Mouse (Mus musculus): ENCODE measurements at regions not wholly inside any gene's neighbourhood (a gene's known extent, or its start where the extent isn't known, plus 50 kb on each side); places are given as distances from the start of the nearest gene placed in this dataset.

GRCm38 (mm10) chr2:115309856-115310631 lies 271.5 kb upstream of the BC052040 start:
- 10% methylated on average over 4 of the region's 4 CpGs for WGBS
- Histone ChIP-seq H3K9ac (no peak overlapping the region), H3K4me3 (no peak overlapping the region), H3K27me3 (replicated peaks) (no peaks in the 10 kb centered on the region), H3K4me1 (no peaks in the 10 kb centered on the region), H3K36me3 (no peaks in the 10 kb centered on the region), H3K4me2 (replicated peaks) (no peak overlapping the region), H3K9me3 (no peaks in the 10 kb centered on the region), H3K27ac (no peak overlapping the region)
- ATAC-seq (ENCODE audit: low FRiP score, low read depth): no peak

- Histone ChIP-seq H3K4me3 (no peak overlapping the region), H3K9ac (no peak overlapping the region), H3K4me1 (0 out of 2 replicates have a peak, but pooled peaks cover 3% of the 10 kb centered on the region), H3K27me3 (replicated peaks) (no peaks in the 10 kb centered on the region), H3K36me3 (no peaks in the 10 kb centered on the region), H3K9me3 (no peaks in the 10 kb centered on the region), H3K27ac (no peak overlapping the region), H3K4me2 (replicated peaks) (no peak overlapping the region)
- ATAC-seq (ENCODE audit: low FRiP score, low read depth): no peak
- 89% methylated on average over 3 of the region's 3 CpGs for WGBS
Measured at GRCm38 (mm10) chr2:115318551-115318950, 263.0 kb upstream of the BC052040 start.

- Histone ChIP-seq H3K27ac (no peak overlapping the region), H3K9me3 (no peaks in the 10 kb centered on the region), H3K27me3 (replicated peaks) (no peaks in the 10 kb centered on the region), H3K4me2 (replicated peaks) (no peak overlapping the region), H3K4me3 (no peak overlapping the region), H3K4me1 (0 out of 2 replicates have a peak, but pooled peaks cover 3% of the 10 kb centered on the region), H3K36me3 (no peaks in the 10 kb centered on the region), H3K9ac (no peak overlapping the region)
- no peak for ATAC-seq (ENCODE audit: low FRiP score, low read depth)
- WGBS: 39% methylated on average over 5 of the region's 5 CpGs
Measured at GRCm38 (mm10) chr2:115322582-115322981, 258.9 kb upstream of the BC052040 start.

- Histone ChIP-seq H3K9me3 (no peaks in the 10 kb centered on the region), H3K4me1 (0 out of 2 replicates have a peak, but pooled peaks cover 3% of the 10 kb centered on the region), H3K27ac (no peak overlapping the region), H3K27me3 (replicated peaks) (no peaks in the 10 kb centered on the region), H3K36me3 (no peaks in the 10 kb centered on the region), H3K9ac (no peak overlapping the region), H3K4me3 (no peak overlapping the region), H3K4me2 (replicated peaks) (no peak overlapping the region)
- WGBS: 78% methylated on average over 2 of the region's 2 CpGs
- no peak for ATAC-seq (ENCODE audit: low FRiP score, low read depth)
Measured at GRCm38 (mm10) chr2:115326526-115326925, 255.0 kb upstream of the BC052040 start.

- H3K9me3 ChIP-seq: no peaks in the 10 kb centered on the region
- H3K36me3 ChIP-seq: no peaks in the 10 kb centered on the region
- H3K4me2 ChIP-seq (replicated peaks): no peak overlapping the region
- H3K27me3 ChIP-seq (replicated peaks): no peaks in the 10 kb centered on the region
- WGBS: 34% methylated on average over 7 of the region's 7 CpGs
- H3K4me1 ChIP-seq: no peaks in the 10 kb centered on the region
- no peak overlapping the region for H3K9ac ChIP-seq
- no peak overlapping the region for H3K4me3 ChIP-seq
- no peak overlapping the region for H3K27ac ChIP-seq
- ATAC-seq (ENCODE audit: low FRiP score, low read depth): no peak
Measured at GRCm38 (mm10) chr2:115338178-115338577, 243.3 kb upstream of the BC052040 start.

GRCm38 (mm10) chr2:115339034-115339433 lies 242.5 kb upstream of the BC052040 start:
- Histone ChIP-seq H3K27ac (no peak overlapping the region), H3K4me1 (no peaks in the 10 kb centered on the region), H3K36me3 (no peaks in the 10 kb centered on the region), H3K4me3 (no peak overlapping the region), H3K27me3 (replicated peaks) (no peaks in the 10 kb centered on the region), H3K4me2 (replicated peaks) (no peak overlapping the region), H3K9ac (no peak overlapping the region), H3K9me3 (no peaks in the 10 kb centered on the region)
- WGBS: 75% methylated on average over 4 of the region's 4 CpGs
- no peak for ATAC-seq (ENCODE audit: low FRiP score, low read depth)

- H3K9ac ChIP-seq: no peak overlapping the region
- no peak overlapping the region for H3K27ac ChIP-seq
- no peaks in the 10 kb centered on the region for H3K9me3 ChIP-seq
- H3K4me3 ChIP-seq: no peak overlapping the region
- no peak overlapping the region for H3K4me2 ChIP-seq (replicated peaks)
- no peak for ATAC-seq (ENCODE audit: low FRiP score, low read depth)
- no peaks in the 10 kb centered on the region for H3K27me3 ChIP-seq (replicated peaks)
- WGBS: 86% methylated on average over 14 of the region's 14 CpGs
- H3K4me1 ChIP-seq: no peaks in the 10 kb centered on the region
- no peaks in the 10 kb centered on the region for H3K36me3 ChIP-seq
Measured at GRCm38 (mm10) chr2:115342360-115342759, 239.2 kb upstream of the BC052040 start.

- WGBS: 74% methylated on average over 6 of the region's 6 CpGs
- ATAC-seq (ENCODE audit: low FRiP score, low read depth): no peak
- H3K4me1 ChIP-seq: no peaks in the 10 kb centered on the region
- H3K4me2 ChIP-seq (replicated peaks): no peak overlapping the region
- no peaks in the 10 kb centered on the region for H3K27me3 ChIP-seq (replicated peaks)
- no peak overlapping the region for H3K27ac ChIP-seq
- H3K4me3 ChIP-seq: no peak overlapping the region
- H3K9ac ChIP-seq: no peak overlapping the region
- H3K36me3 ChIP-seq: no peaks in the 10 kb centered on the region
- H3K9me3 ChIP-seq: no peaks in the 10 kb centered on the region
Measured at GRCm38 (mm10) chr2:115346551-115346950, 235.0 kb upstream of the BC052040 start.

- WGBS: 18% methylated on average over 2 of the region's 2 CpGs
- H3K4me2 ChIP-seq (replicated peaks): no peak overlapping the region
- H3K27ac ChIP-seq: no peak overlapping the region
- H3K4me1 ChIP-seq: no peaks in the 10 kb centered on the region
- no peaks in the 10 kb centered on the region for H3K36me3 ChIP-seq
- H3K4me3 ChIP-seq: no peak overlapping the region
- H3K9me3 ChIP-seq: no peaks in the 10 kb centered on the region
- H3K9ac ChIP-seq: no peak overlapping the region
- no peaks in the 10 kb centered on the region; the same call in 1 of the 2 replicates for H3K27me3 ChIP-seq (replicated peaks)
- ATAC-seq (ENCODE audit: low FRiP score, low read depth): no peak
Measured at GRCm38 (mm10) chr2:115348263-115348662, 233.3 kb upstream of the BC052040 start.

GRCm38 (mm10) chr2:115371072-115371471 lies 210.4 kb upstream of the BC052040 start:
- H3K9me3 ChIP-seq: no peaks in the 10 kb centered on the region
- no peak for ATAC-seq (ENCODE audit: low FRiP score, low read depth)
- H3K4me3 ChIP-seq: no peak overlapping the region
- WGBS: 82% methylated on average over 6 of the region's 6 CpGs
- no peak overlapping the region for H3K27ac ChIP-seq
- H3K4me2 ChIP-seq (replicated peaks): no peak overlapping the region
- no peaks in the 10 kb centered on the region for H3K4me1 ChIP-seq
- no peak overlapping the region for H3K9ac ChIP-seq
- H3K36me3 ChIP-seq: no peaks in the 10 kb centered on the region
- H3K27me3 ChIP-seq (replicated peaks): no peaks in the 10 kb centered on the region

- Histone ChIP-seq H3K4me3 (no peak overlapping the region), H3K27me3 (replicated peaks) (no peaks in the 10 kb centered on the region), H3K9ac (no peak overlapping the region), H3K9me3 (no peaks in the 10 kb centered on the region), H3K27ac (no peak overlapping the region), H3K4me1 (no peaks in the 10 kb centered on the region), H3K4me2 (replicated peaks) (no peak overlapping the region), H3K36me3 (no peaks in the 10 kb centered on the region)
- no peak for ATAC-seq (ENCODE audit: low FRiP score, low read depth)
- 84% methylated on average over 5 of the region's 5 CpGs for WGBS
Measured at GRCm38 (mm10) chr2:115375336-115375735, 206.2 kb upstream of the BC052040 start.

GRCm38 (mm10) chr2:115384414-115385180 lies 196.9 kb upstream of the BC052040 start:
- Histone ChIP-seq H3K27ac (no peak overlapping the region), H3K27me3 (replicated peaks) (no peaks in the 10 kb centered on the region), H3K36me3 (no peaks in the 10 kb centered on the region), H3K9me3 (no peaks in the 10 kb centered on the region), H3K4me1 (0 out of 2 replicates have a peak, but pooled peaks cover 12% of the 10 kb centered on the region), H3K4me3 (no peak overlapping the region), H3K4me2 (replicated peaks) (no peak overlapping the region), H3K9ac (no peak overlapping the region)
- WGBS: 47% methylated on average over 13 of the region's 13 CpGs
- no peak for ATAC-seq (ENCODE audit: low FRiP score, low read depth)

Measured in neural tube, embryonic 12.5 days (tissue).